Mouse (Mus musculus) neural tube, embryonic 12.5 days (tissue): Measurements from ENCODE around the gene Zfp618. TPM values are rescaled to one million over a fixed set of nuclear protein-coding genes. Genes with fewer than 3 reads are reported as not detected.

Source experiments
- ATAC-seq: fragments of 200-750 bp; cut with Nextera tagmentation; 2 replicates; pipeline ENCODE4 v1.8.0; 2017; ENCODE audit warnings: low read depth, mild to moderate bottlenecking, moderate TSS enrichment, moderate library complexity; ENCODE audit not compliant: low FRiP score
- H3K27ac ChIP-seq: fragments of 300-500 bp; sonication (generic); 2 replicates; pipeline ENCODE4 v1.5.1; 2016
- H3K27me3 ChIP-seq: fragments of 300-500 bp; sonication (generic); replicated peaks from 2 replicates; pipeline ENCODE4 v1.6.1; 2016; ENCODE audit warnings: mild to moderate bottlenecking
- H3K36me3 ChIP-seq: fragments of 300-500 bp; sonication (generic); 2 replicates; pipeline ENCODE4 v1.6.1; 2016; ENCODE audit warnings: mild to moderate bottlenecking
- H3K4me1 ChIP-seq: fragments of 300-500 bp; sonication (generic); 2 replicates; pipeline ENCODE4 v1.6.1; 2016
- H3K4me2 ChIP-seq: fragments of 300-500 bp; sonication (generic); replicated peaks from 2 replicates; pipeline ENCODE4 v1.6.1; 2016; ENCODE audit warnings: mild to moderate bottlenecking
- H3K4me3 ChIP-seq: fragments of 300-500 bp; sonication (generic); 2 replicates; pipeline ENCODE4 v1.5.1; 2016
- H3K9ac ChIP-seq: fragments of 300-500 bp; sonication (generic); 2 replicates; pipeline ENCODE4 v1.6.1; 2016; ENCODE audit warnings: mild to moderate bottlenecking
- H3K9me3 ChIP-seq: fragments of 300-500 bp; sonication (generic); 2 replicates; pipeline ENCODE4 v1.6.1; 2016; ENCODE audit warnings: mild to moderate bottlenecking
- WGBS: fragments of 180-500 bp; shearing (Covaris S2); methylation state at CpG from one replicate; pipeline ENCODE4 v1.1.7; 2016; 5-methylcytosine and 5-hydroxymethylcytosine counted together
- polyA plus RNA-seq: library from polyadenylated mRNA; unstranded; fragments of >200 nt; fragmentation: Nextera tagmentation; extraction: Ambion mirVana; gene quantifications from 2 replicates; pipeline ENCODE4 v1.2.1, GENCODE M21; 2016

The Zfp618 gene
- polyA plus RNA-seq, 1 experiment from 2014 or later = 46.7 TPM

DNA sequence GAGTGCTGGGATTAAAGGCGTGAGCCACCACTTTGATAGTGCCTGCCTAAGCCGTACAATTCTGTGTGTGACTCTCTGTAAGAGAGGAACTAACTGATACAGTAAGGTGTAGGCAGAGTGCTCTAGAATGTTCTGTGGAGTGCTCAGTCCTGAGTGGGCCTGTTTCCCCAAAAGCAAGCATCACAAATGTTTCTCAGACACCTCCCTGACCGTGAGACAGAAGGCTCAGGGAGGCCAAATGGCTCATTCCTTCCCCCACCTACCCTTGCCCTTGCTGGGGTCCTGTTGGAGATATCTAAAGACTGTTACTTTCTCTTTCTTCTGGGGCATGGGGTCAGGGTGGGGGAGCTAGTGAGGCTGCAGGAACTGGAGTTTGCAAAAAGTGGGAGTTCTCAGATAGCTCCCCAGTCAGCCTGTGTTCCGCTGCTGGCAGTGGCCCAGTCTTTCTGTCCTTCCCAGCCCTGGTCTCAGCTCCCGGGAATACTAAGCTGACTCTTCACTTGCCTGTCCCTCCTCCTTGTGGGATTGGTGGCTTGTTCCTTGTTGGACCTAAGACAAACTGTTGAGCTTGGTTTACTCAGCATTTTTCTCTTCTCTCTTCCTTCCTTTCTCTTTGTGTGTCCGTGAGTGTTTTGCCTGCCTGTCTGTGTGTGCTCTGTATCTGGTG is 55.8 kb downstream of the Zfp618 start:
- H3K4me1 ChIP-seq = peaks cover 5% of the 10 kb centered on the region; the same call in 1 of the 2 replicates
- ATAC-seq = no peak
- H3K4me3 ChIP-seq = no peak overlapping the region
- H3K27me3 ChIP-seq = no peaks in the 10 kb centered on the region
- H3K36me3 ChIP-seq = no peaks in the 10 kb centered on the region
- no peaks in the 10 kb centered on the region for H3K9me3 ChIP-seq
- 84% methylated on average over 6 of the region's 6 CpGs for WGBS
- no peak overlapping the region for H3K27ac ChIP-seq
- no peak overlapping the region for H3K4me2 ChIP-seq
- H3K9ac ChIP-seq = no peak overlapping the region

GRCm38 (mm10) chr4:63023465-63023864 is 58.1 kb downstream of the Zfp618 start:
- H3K4me1 ChIP-seq = peaks cover 5% of the 10 kb centered on the region; the same call in 1 of the 2 replicates
- H3K36me3 ChIP-seq = no peaks in the 10 kb centered on the region
- WGBS = 91% methylated on average over 7 of the region's 7 CpGs

GRCm38 (mm10) chr4:63024098-63024497 is 58.7 kb downstream of the Zfp618 start:
- H3K4me2 ChIP-seq = no peak overlapping the region
- no peak for ATAC-seq
- 97% methylated on average over 7 of the region's 7 CpGs for WGBS

More at GRCm38 (mm10) chr4:63023465-63023864, 58.1 kb downstream of the Zfp618 start:
- no peak overlapping the region for H3K4me2 ChIP-seq
- no peaks in the 10 kb centered on the region for H3K27me3 ChIP-seq
- no peak for ATAC-seq
- H3K4me3 ChIP-seq = no peak overlapping the region
- no peaks in the 10 kb centered on the region for H3K9me3 ChIP-seq
- H3K27ac ChIP-seq = no peak overlapping the region
- no peak overlapping the region for H3K9ac ChIP-seq

GRCm38 (mm10) chr4:63024734-63025256 is 59.4 kb downstream of the Zfp618 start:
- no peak overlapping the region for H3K4me2 ChIP-seq
- H3K27ac ChIP-seq = no peak overlapping the region
- no peak overlapping the region for H3K9ac ChIP-seq
- no peaks in the 10 kb centered on the region for H3K27me3 ChIP-seq
- no peaks in the 10 kb centered on the region for H3K9me3 ChIP-seq
- WGBS = 91% methylated on average over 9 of the region's 9 CpGs
- H3K4me1 ChIP-seq = 0 out of 2 replicates have a peak, but pooled peaks cover under 1% of the 10 kb centered on the region
- no peaks in the 10 kb centered on the region for H3K36me3 ChIP-seq
- H3K4me3 ChIP-seq = no peak overlapping the region
- no peak for ATAC-seq

More at GRCm38 (mm10) chr4:63024098-63024497, 58.7 kb downstream of the Zfp618 start:
- Histone ChIP-seq H3K9me3 (no peaks in the 10 kb centered on the region), H3K27ac (no peak overlapping the region), H3K36me3 (no peaks in the 10 kb centered on the region), H3K27me3 (no peaks in the 10 kb centered on the region), H3K4me3 (no peak overlapping the region), H3K9ac (no peak overlapping the region), H3K4me1 (peaks cover 5% of the 10 kb centered on the region; the same call in 1 of the 2 replicates)

DNA sequence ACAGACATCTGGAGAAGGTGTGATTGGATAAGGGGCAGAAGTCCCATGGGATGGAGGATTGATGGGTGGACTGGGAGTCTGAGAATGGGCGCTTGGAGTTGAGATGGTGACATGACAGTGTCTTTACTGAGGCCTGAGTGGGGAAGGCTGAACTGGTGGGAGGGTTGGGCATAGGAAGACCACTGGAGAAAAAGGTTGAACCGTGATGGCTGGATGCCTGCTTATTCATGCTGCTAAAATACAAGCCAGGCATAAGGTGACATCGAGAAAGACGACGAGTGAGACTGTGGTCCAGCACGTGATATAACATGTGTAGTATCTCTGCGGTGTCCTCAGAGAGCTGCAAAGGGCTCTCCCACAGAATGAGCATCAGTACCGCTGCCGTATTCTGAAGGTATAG is 59.9 kb downstream of the Zfp618 start:
- Histone ChIP-seq H3K27ac (no peak overlapping the region), H3K27me3 (no peaks in the 10 kb centered on the region), H3K9ac (no peak overlapping the region), H3K4me3 (no peak overlapping the region), H3K4me1 (no peaks in the 10 kb centered on the region), H3K9me3 (no peaks in the 10 kb centered on the region), H3K4me2 (no peak overlapping the region), H3K36me3 (no peaks in the 10 kb centered on the region)
- ATAC-seq = no peak
- WGBS = 95% methylated on average over 9 of the region's 9 CpGs

- 95% methylated on average over 3 of the region's 3 CpGs for WGBS
- peaks cover 3% of the 10 kb centered on the region; the same call in 1 of the 2 replicates for H3K4me1 ChIP-seq
- ATAC-seq = no peak
Observed at GRCm38 (mm10) chr4:63026286-63026685, 60.9 kb downstream of the Zfp618 start.

GRCm38 (mm10) chr4:63027451-63027850 is 62.1 kb downstream of the Zfp618 start:
- Histone ChIP-seq H3K4me3 (no peak overlapping the region), H3K27ac (no peak overlapping the region), H3K27me3 (no peaks in the 10 kb centered on the region), H3K36me3 (no peaks in the 10 kb centered on the region), H3K9me3 (no peaks in the 10 kb centered on the region), H3K4me2 (no peak overlapping the region), H3K4me1 (peaks cover 4% of the 10 kb centered on the region; the same call in 1 of the 2 replicates), H3K9ac (no peak overlapping the region)
- no peak for ATAC-seq

More at GRCm38 (mm10) chr4:63026286-63026685, 60.9 kb downstream of the Zfp618 start:
- Histone ChIP-seq H3K9ac (no peak overlapping the region), H3K9me3 (no peaks in the 10 kb centered on the region), H3K4me2 (no peak overlapping the region), H3K4me3 (no peak overlapping the region), H3K27me3 (no peaks in the 10 kb centered on the region), H3K27ac (no peak overlapping the region), H3K36me3 (no peaks in the 10 kb centered on the region)

- H3K27me3 ChIP-seq = no peaks in the 10 kb centered on the region
- H3K9me3 ChIP-seq = no peaks in the 10 kb centered on the region
- no peak overlapping the region for H3K4me2 ChIP-seq
- no peak overlapping the region for H3K27ac ChIP-seq
- 11% methylated on average over 5 of the region's 5 CpGs for WGBS
- H3K36me3 ChIP-seq = no peaks in the 10 kb centered on the region
- peaks cover 9% of the 10 kb centered on the region for H3K4me1 ChIP-seq
- no peak overlapping the region for H3K4me3 ChIP-seq
- H3K9ac ChIP-seq = no peak overlapping the region
- ATAC-seq = no peak
Observed at GRCm38 (mm10) chr4:63030157-63030556, 64.8 kb downstream of the Zfp618 start.

- H3K9ac ChIP-seq = no peak overlapping the region
- H3K4me3 ChIP-seq = no peak overlapping the region
- peaks cover 4% of the 10 kb centered on the region; the same call in 1 of the 2 replicates for H3K36me3 ChIP-seq
- no peaks in the 10 kb centered on the region for H3K27me3 ChIP-seq
- 46% methylated on average over 4 of the region's 4 CpGs for whole genome bisulfite sequencing
- ATAC-seq = no peak
- no peak overlapping the region for H3K4me2 ChIP-seq
- peaks cover 9% of the 10 kb centered on the region for H3K4me1 ChIP-seq
- no peaks in the 10 kb centered on the region for H3K9me3 ChIP-seq
- no peak overlapping the region for H3K27ac ChIP-seq
Observed at GRCm38 (mm10) chr4:63031240-63031639, 65.9 kb downstream of the Zfp618 start.

DNA sequence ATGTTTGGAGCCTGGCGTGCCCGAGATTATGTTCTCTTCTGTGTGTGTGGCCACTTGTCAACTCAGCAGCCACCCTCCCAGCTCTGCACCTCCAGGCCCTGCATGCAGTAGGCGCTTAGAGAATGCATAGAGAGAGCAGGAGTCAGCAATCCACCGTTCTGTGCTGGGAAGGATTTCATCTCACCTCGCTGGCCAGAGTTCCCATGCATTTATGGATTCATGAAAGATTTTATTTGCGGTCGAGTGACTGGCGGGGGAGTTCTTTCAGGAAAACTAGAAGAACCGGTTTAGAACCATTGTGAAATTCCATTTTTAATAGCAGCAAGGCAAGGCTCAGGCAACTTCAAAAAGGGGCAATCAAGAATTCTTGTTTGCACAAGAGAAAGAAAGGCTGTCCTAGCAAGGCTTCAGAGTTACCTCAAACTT is 67.2 kb downstream of the Zfp618 start:
- H3K4me2 ChIP-seq = no peak overlapping the region
- WGBS = 79% methylated on average over 9 of the region's 9 CpGs
- no peak for ATAC-seq
- H3K4me3 ChIP-seq = no peak overlapping the region
- H3K27me3 ChIP-seq = no peaks in the 10 kb centered on the region
- H3K27ac ChIP-seq = no peak overlapping the region
- H3K9me3 ChIP-seq = no peaks in the 10 kb centered on the region
- H3K9ac ChIP-seq = no peak overlapping the region
- H3K4me1 ChIP-seq = peaks cover 9% of the 10 kb centered on the region
- H3K36me3 ChIP-seq = peaks cover 4% of the 10 kb centered on the region; the same call in 1 of the 2 replicates

- no peak overlapping the region for H3K4me2 ChIP-seq
- H3K4me1 ChIP-seq = peaks cover 9% of the 10 kb centered on the region
- WGBS = 30% methylated on average over 5 of the region's 5 CpGs
- H3K4me3 ChIP-seq = no peak overlapping the region
- no peaks in the 10 kb centered on the region for H3K27me3 ChIP-seq
- no peaks in the 10 kb centered on the region for H3K9me3 ChIP-seq
- no peak overlapping the region for H3K9ac ChIP-seq
- peaks cover 4% of the 10 kb centered on the region; the same call in 1 of the 2 replicates for H3K36me3 ChIP-seq
- no peak overlapping the region for H3K27ac ChIP-seq
- no peak for ATAC-seq
Observed at GRCm38 (mm10) chr4:63033724-63034123, 68.4 kb downstream of the Zfp618 start.

DNA sequence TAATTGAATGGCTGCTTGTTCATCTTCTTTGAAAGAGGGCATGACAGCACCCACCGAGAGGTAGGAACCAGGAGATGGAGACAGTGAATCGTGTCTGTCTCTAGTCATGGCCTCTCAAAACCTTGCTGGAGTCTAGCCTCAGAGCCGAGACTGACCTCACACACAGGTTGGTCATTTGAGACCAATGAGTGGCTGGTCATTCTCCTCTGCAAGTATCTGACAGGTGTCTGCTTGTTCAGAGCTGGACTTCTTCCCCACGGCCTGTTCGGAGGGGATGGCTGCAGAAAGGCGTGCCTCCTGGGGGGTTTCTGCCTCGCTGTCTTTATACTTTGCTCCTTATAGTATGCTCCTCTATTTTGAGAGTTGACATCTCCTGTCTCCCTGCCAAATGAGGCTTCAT is 70.6 kb downstream of the Zfp618 start:
- H3K27ac ChIP-seq = no peak overlapping the region
- no peak for ATAC-seq
- no peaks in the 10 kb centered on the region for H3K9me3 ChIP-seq
- no peak overlapping the region for H3K4me2 ChIP-seq
- no peaks in the 10 kb centered on the region for H3K27me3 ChIP-seq
- peaks cover 4% of the 10 kb centered on the region; the same call in 1 of the 2 replicates for H3K36me3 ChIP-seq
- WGBS = 66% methylated on average over 7 of the region's 7 CpGs
- H3K4me1 ChIP-seq = peaks cover 9% of the 10 kb centered on the region
- no peak overlapping the region for H3K9ac ChIP-seq
- no peak overlapping the region for H3K4me3 ChIP-seq
